Mouse (Mus musculus) liver, embryonic 16.5 days (tissue): Measurements from ENCODE around the gene Stk10. TPM values are rescaled to one million over a fixed set of nuclear protein-coding genes. Genes with fewer than 3 reads are reported as not detected.

Experiments
- ATAC-seq: fragments of 200-750 bp; cut with Nextera tagmentation; 2 replicates; pipeline ENCODE4 v1.8.0; 2017; ENCODE audit warnings: low read depth, mild to moderate bottlenecking, moderate number of reproducible peaks, moderate library complexity
- H3K27ac ChIP-seq: fragments of 300-500 bp; sonication (generic); 2 replicates; pipeline ENCODE4 v1.5.1; 2014; ENCODE audit warnings: mild to moderate bottlenecking, low read length
- H3K27me3 ChIP-seq: fragments of 300-500 bp; sonication (generic); 2 replicates; pipeline ENCODE4 v1.6.1; 2014; ENCODE audit warnings: low read depth, low read length, mixed read lengths; ENCODE audit not compliant: control insufficient read depth, insufficient read depth
- H3K36me3 ChIP-seq: fragments of 300-500 bp; sonication (generic); 2 replicates; pipeline ENCODE4 v1.6.1; 2014; ENCODE audit warnings: mild to moderate bottlenecking; ENCODE audit not compliant: control insufficient read depth, insufficient read depth
- H3K4me1 ChIP-seq: fragments of 300-500 bp; sonication (generic); 2 replicates; pipeline ENCODE4 v1.6.1; 2014; ENCODE audit warnings: low read depth, low read length, mixed read lengths; ENCODE audit not compliant: control insufficient read depth
- H3K4me2 ChIP-seq: fragments of 300-500 bp; sonication (generic); 2 replicates; pipeline ENCODE4 v1.6.1; 2014; ENCODE audit warnings: low read depth, low read length, mixed read lengths
- H3K4me3 ChIP-seq: fragments of 300-500 bp; sonication (generic); 2 replicates; pipeline ENCODE4 v1.5.1; 2014; ENCODE audit warnings: low read depth, mild to moderate bottlenecking, low read length
- H3K9ac ChIP-seq: fragments of 300-500 bp; sonication (generic); 2 replicates; pipeline ENCODE4 v1.6.1; 2014; ENCODE audit warnings: low read depth, low read length
- H3K9me3 ChIP-seq: fragments of 300-500 bp; sonication (generic); replicated peaks from 2 replicates; pipeline ENCODE4 v1.6.1; 2016; ENCODE audit warnings: low read length; ENCODE audit not compliant: control insufficient read depth
- WGBS: fragments of 180-500 bp; shearing (Covaris S2); extraction: QIAGEN DNeasy Blood & Tissue Kit; methylation state at CpG from one replicate; pipeline ENCODE4 v1.1.7; 2014; ENCODE audit not compliant: insufficient replicate concordance; 5-methylcytosine and 5-hydroxymethylcytosine counted together
- polyA plus RNA-seq: library from polyadenylated mRNA; unstranded; fragments of >200 nt; fragmentation: Nextera tagmentation; extraction: Ambion mirVana; gene quantifications from 2 replicates; pipeline ENCODE4 v1.2.1, GENCODE M21; 2015

Stk10 gene
- polyA plus RNA-seq, 1 experiment from 2014 or later: 4.8 TPM

- ATAC-seq: no peak
- no peaks in the 10 kb centered on the region for H3K36me3 ChIP-seq
- no peak overlapping the region for H3K9ac ChIP-seq
- peaks cover 22% of the 10 kb centered on the region for H3K4me1 ChIP-seq
- H3K4me3 ChIP-seq: no peak overlapping the region
- H3K27ac ChIP-seq: no peak overlapping the region
- no peak overlapping the region for H3K4me2 ChIP-seq
- H3K9me3 ChIP-seq: no peaks in the 10 kb centered on the region
- 59% methylated on average over 2 of the region's 2 CpGs for WGBS
- no peaks in the 10 kb centered on the region for H3K27me3 ChIP-seq
These were observed 114.2 kb downstream of the Stk10 start for GRCm38 (mm10) chr11:32647265-32647664.

DNA sequence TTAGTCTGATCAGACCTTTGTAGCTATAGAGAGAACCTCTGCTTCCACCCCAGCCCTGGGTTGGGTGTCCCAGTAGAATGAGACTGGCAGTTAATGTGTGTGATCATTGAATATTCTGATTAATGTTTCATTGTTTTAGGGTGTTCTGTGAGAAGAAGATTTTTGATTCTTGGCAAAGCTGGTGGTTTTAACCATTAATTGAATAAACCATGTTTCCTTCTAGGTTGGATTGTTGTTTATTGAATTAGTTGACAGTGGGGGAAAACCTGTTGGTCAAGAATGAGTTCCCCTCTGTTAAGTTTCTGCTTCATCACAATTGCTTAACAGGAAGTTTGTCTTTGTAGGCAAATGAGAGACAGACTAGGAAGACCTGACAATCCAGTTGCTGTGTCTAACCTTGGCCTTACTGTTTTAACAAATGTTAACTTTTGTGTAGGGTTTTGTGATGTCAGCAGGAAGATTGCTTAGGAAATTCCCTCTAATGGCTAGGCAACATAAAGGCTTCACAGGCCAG is 117.2 kb downstream of the Stk10 start:
- Histone ChIP-seq H3K9me3 (no peaks in the 10 kb centered on the region), H3K4me3 (no peak overlapping the region), H3K9ac (no peak overlapping the region), H3K27ac (no peak overlapping the region), H3K4me2 (no peak overlapping the region; the same call in 1 of the 2 replicates), H3K36me3 (peaks cover 2% of the 10 kb centered on the region), H3K27me3 (no peaks in the 10 kb centered on the region), H3K4me1 (peaks cover 15% of the 10 kb centered on the region)
- no peak for ATAC-seq

- no peak for ATAC-seq
- peaks cover 15% of the 10 kb centered on the region for H3K4me1 ChIP-seq
These were observed 117.9 kb downstream of the Stk10 start for GRCm38 (mm10) chr11:32650893-32651590.

DNA sequence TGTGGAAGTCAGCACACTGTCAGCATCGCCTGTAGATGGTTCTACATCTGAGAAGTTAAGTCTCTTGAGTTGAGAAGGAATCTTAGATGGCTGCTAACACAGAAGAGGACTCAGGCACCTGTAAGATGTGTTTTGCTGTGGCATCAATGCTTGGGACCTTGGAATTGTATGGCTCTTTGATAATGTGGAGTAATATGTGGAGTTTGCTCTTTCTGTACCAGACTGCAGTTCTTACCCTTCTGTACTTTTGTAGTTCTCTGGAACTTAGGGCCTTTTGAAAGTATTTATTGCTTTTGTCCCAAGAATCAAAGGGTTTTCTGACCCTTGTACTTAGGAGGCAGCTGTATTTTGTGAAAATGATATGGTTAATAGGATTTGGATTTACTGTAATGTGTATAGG is 118.6 kb downstream of the Stk10 start:
- no peak overlapping the region for H3K9ac ChIP-seq
- no peak overlapping the region for H3K4me2 ChIP-seq
- no peak overlapping the region for H3K4me3 ChIP-seq
- WGBS: 83% methylated on average over 1 of the region's 1 CpGs
- no peak overlapping the region for H3K27ac ChIP-seq
- H3K9me3 ChIP-seq: no peaks in the 10 kb centered on the region
- no peaks in the 10 kb centered on the region for H3K27me3 ChIP-seq
- H3K4me1 ChIP-seq: peaks cover 11% of the 10 kb centered on the region
- ATAC-seq: no peak
- H3K36me3 ChIP-seq: peaks cover 2% of the 10 kb centered on the region

More at GRCm38 (mm10) chr11:32650893-32651590, 117.9 kb downstream of the Stk10 start:
- peaks cover 2% of the 10 kb centered on the region for H3K36me3 ChIP-seq
- H3K9ac ChIP-seq: no peak overlapping the region
- H3K4me3 ChIP-seq: no peak overlapping the region
- no peaks in the 10 kb centered on the region for H3K9me3 ChIP-seq
- 79% methylated on average over 7 of the region's 7 CpGs for WGBS
- no peak overlapping the region; the same call in 1 of the 2 replicates for H3K4me2 ChIP-seq
- no peak overlapping the region for H3K27ac ChIP-seq
- no peaks in the 10 kb centered on the region for H3K27me3 ChIP-seq

DNA sequence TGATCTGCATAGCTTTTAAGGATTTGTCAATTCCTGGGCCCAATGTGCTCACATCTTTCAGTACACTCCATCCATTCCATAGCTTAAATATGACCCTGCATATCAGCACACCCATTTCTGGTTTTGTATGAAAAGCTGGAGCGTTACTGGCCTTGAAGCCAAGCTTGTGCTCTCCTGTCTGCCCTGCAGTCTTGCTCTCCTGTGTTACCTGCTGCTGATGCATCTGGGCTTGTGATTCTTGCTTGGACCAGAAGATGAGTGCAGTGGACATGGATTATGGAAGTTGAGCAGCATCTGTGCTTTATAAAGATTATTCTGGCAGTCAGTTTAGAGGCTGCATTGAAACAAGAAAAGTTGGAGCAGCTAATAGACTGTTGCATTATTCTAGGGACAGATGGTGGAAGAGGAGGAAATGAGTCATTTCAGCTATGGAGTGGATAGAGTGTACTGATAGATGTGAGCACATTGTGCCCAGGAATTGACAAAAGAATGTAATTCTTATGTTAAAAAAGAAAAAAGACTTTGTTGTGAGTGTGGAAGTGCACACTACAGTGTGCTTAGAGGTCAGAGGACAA is 129.1 kb downstream of the Stk10 start:
- H3K4me1 ChIP-seq: peaks cover 3% of the 10 kb centered on the region
- no peak overlapping the region for H3K4me3 ChIP-seq
- peak overlapping the region; percentile 29; the same call in 1 of the 2 replicates for H3K27ac ChIP-seq
- H3K9me3 ChIP-seq: no peaks in the 10 kb centered on the region
- no peaks in the 10 kb centered on the region for H3K27me3 ChIP-seq
- ATAC-seq: no peak
- no peak overlapping the region for H3K4me2 ChIP-seq
- H3K36me3 ChIP-seq: no peaks in the 10 kb centered on the region
- 71% methylated on average over 1 of the region's 1 CpGs for WGBS
- H3K9ac ChIP-seq: no peak overlapping the region

DNA sequence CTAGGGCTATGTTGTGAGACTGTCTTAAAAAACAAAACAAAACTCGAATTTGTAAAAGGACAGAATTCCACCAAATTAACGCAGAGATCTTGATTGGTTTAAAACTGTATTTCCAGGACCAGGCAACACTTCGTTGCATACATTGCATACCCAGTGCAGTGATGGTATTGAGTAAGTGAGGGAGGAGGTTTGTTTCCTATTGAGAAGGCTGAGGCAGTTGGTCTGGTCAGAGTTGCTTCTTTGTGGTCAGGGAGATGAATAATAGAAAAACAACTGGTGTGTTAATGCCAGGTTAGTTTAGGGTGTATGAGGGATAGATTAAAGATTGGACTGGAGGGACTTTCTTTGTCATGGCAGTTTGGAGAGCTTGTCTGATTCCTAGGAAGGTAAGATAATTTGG is 132.5 kb downstream of the Stk10 start:
- H3K36me3 ChIP-seq: no peaks in the 10 kb centered on the region
- no peak overlapping the region for H3K4me3 ChIP-seq
- no peak overlapping the region for H3K9ac ChIP-seq
- no peak overlapping the region for H3K4me2 ChIP-seq
- no peaks in the 10 kb centered on the region for H3K27me3 ChIP-seq
- no peak for ATAC-seq
- H3K27ac ChIP-seq: no peak overlapping the region
- WGBS: 57% methylated on average over 3 of the region's 3 CpGs
- no peaks in the 10 kb centered on the region for H3K9me3 ChIP-seq
- H3K4me1 ChIP-seq: no peaks in the 10 kb centered on the region; the same call in 1 of the 2 replicates

GRCm38 (mm10) chr11:32666983-32667382 is 133.9 kb downstream of the Stk10 start:
- no peaks in the 10 kb centered on the region for H3K27me3 ChIP-seq
- H3K9ac ChIP-seq: no peak overlapping the region
- no peak overlapping the region for H3K4me2 ChIP-seq
- H3K9me3 ChIP-seq: no peaks in the 10 kb centered on the region
- no peak overlapping the region for H3K4me3 ChIP-seq
- H3K36me3 ChIP-seq: no peaks in the 10 kb centered on the region
- ATAC-seq: no peak
- no peaks in the 10 kb centered on the region; the same call in 1 of the 2 replicates for H3K4me1 ChIP-seq
- H3K27ac ChIP-seq: no peak overlapping the region

DNA sequence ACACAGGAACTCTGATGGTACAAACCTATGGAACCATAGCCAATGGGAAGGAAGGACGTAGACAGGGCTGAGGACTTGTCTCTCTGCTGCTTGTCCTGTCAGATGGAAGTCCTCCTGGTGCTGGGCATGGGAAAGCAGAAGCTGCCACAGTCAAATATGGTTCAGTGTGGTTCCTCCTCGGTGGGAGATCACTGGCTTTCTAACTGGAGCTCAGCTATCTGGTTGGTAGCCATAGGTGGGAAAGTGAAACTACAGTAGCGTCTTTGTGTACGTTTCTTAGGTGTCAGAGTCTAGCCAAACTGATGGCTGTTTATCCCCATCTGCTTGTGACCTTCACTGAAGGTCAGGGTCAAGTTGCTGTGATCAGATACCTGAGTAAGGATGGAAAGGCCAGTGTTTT is 138.4 kb downstream of the Stk10 start:
- no peak overlapping the region for H3K4me3 ChIP-seq
- no peaks in the 10 kb centered on the region for H3K36me3 ChIP-seq
- no peak overlapping the region for H3K27ac ChIP-seq
- H3K27me3 ChIP-seq: no peaks in the 10 kb centered on the region
- no peak overlapping the region for H3K9ac ChIP-seq
- H3K4me1 ChIP-seq: no peaks in the 10 kb centered on the region; the same call in 1 of the 2 replicates
- ATAC-seq: 0 out of 2 replicates have a peak, but pooled peaks have one; percentile 13
- H3K9me3 ChIP-seq: no peaks in the 10 kb centered on the region
- no peak overlapping the region for H3K4me2 ChIP-seq
- WGBS: 44% methylated on average over 4 of the region's 4 CpGs
